Mouse (Mus musculus) lung, adult 2 months (tissue): ENCODE results near the gene Sbk2.

ENCODE experiments used
- CTCF ChIP-seq: fragments of 200-500 bp; IDR thresholded peaks from 2 replicates; pipeline ENCODE4 v1.5.1; 2011; ENCODE audit warnings: mild to moderate bottlenecking, low read length, control low read depth; ENCODE audit not compliant: insufficient read depth
- POLR2A ChIP-seq: fragments of 200-500 bp; IDR thresholded peaks from 2 replicates; pipeline ENCODE4 v1.6.1; 2011; ENCODE audit warnings: low read depth, mild to moderate bottlenecking, control low read depth, low read length, borderline replicate concordance; ENCODE audit errors: extremely low read depth

DNA sequence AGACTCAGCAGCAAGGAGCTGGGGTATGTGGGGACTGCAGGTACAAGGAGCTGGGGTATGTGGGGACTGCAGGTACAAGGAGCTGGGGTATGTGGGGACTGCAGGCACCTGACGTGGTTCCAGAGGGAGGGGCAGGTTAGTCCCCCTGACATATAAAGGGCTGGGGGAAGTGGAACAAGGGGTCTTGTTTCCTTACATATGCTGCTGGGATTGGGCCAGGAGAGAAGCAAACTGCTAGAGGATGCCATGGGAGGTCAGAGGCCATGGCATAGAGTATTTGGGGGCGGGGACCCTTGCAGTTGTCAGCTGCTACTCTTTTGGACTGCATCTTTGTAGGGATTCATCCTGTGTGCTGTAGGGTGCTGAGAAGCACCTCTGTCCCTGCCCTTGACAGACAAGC is 46.7 kb downstream of the Sbk2 start:
- TF ChIP-seq CTCF (no peak), POLR2A (no peak)
